Mouse (Mus musculus): ENCODE data around the gene Arl1. TPM values are rescaled to one million over a fixed set of nuclear protein-coding genes. Genes with fewer than 3 reads are reported as not detected.

The Arl1 gene
- polyA plus RNA-seq (2017; shearing (Covaris generic)) = 43.3 TPM

DNA sequence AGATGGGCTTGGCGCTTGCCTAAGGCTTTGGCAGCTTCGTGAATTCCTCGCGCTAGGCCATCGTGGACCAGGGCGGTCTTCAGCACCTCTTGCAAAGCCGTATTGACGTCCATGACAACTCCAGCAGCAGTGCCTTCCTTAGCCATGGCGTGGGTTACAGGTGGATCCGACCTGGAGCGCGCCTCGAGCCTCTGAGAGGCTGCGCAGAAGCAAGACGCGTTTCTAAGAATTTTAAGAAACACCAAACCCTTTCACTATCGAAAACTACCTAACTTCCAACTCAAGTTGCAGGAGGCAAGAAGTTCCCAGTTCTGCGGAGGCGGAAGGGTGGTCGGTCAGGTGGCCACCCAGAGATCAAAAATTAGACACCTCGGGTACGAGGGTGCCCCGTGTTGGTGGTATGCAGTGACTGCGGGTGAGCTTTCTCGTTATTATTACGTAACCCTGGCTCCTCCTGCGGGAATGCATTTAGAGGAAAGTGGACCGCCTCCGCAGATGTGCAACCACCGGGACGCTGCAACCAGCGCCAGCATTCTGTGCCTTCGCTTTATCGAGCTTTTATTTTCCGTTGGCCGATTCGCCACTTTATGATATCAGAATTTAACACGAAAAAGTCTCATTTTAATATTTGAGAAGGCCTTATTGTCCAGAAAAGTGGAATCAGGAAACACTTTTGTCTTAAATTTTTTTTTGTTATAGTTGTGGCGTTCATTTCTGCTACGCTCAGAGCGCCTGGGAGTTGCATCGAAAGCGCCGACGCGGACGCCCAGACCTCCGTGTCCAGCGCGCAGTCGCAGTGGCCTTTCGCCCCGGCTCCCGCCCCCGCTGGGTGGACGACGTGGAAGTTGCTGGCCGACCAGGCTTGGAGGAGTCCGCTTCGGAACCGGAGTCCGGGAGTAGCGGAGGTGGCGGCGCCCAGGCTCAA is at the start of gene Arl1:
Arl1 (plus strand) TSS at position 288 of the 925 bp plus-strand sequence.

DNA sequence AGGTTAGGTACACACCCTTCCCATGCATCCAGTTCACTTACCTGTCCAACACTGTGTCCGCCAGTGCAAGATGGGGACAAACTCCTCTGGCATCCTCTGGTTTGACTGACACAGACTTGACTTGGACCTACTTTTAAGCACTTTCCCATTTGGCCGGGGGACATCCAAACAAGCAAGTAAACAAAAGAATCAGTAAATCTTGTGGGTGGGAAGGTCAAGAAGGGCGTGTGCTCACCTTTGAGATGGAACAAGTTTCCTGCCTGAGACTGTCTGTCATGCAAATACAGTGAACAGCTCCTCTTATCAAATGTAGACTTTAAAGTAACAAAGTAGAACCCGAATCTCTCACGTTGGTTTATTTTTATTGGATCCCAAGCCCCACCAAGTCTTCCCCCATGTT is 45.7 kb upstream of the Arl1 start, which contains the start of gene Spic:
Spic (minus strand) TSS at position 91 of the 400 bp plus-strand sequence.

Other genes starting within 250 kb of the Arl1 start
- 6.4 TPM for gene Chpt1, start 226.8 kb upstream of the Arl1 start, polyA plus RNA-seq (2017; shearing (Covaris generic))
- not detected for gene Mybpc1, start 125.7 kb upstream of the Arl1 start, polyA plus RNA-seq (2017; shearing (Covaris generic))
- gene Spic, start 45.8 kb upstream of the Arl1 start, polyA plus RNA-seq (2017; shearing (Covaris generic)) = not detected
- gene Utp20, start 95.9 kb downstream of the Arl1 start, polyA plus RNA-seq (2017; shearing (Covaris generic)) = 27.0 TPM
- not detected for gene Slc5a8, start 155.1 kb downstream of the Arl1 start, polyA plus RNA-seq (2017; shearing (Covaris generic))